Mouse (Mus musculus) C3H10T1/2 (cell line): ENCODE measurements around the gene Dpep3. TPM values are rescaled to one million over a fixed set of nuclear protein-coding genes. Genes with fewer than 3 reads are reported as not detected.

Experiments
- polyA plus RNA-seq, 2 experiments: library from polyadenylated mRNA; unstranded; fragments of >200 nt; fragmentation: generic; extraction: Trizol; gene quantifications; one replicate each; pipeline ENCODE4 v1.2.1; 2012; ENCODE audit warnings: missing spikeins in 2 of 2

Dpep3 gene
- not detected for polyA plus RNA-seq

DNA sequence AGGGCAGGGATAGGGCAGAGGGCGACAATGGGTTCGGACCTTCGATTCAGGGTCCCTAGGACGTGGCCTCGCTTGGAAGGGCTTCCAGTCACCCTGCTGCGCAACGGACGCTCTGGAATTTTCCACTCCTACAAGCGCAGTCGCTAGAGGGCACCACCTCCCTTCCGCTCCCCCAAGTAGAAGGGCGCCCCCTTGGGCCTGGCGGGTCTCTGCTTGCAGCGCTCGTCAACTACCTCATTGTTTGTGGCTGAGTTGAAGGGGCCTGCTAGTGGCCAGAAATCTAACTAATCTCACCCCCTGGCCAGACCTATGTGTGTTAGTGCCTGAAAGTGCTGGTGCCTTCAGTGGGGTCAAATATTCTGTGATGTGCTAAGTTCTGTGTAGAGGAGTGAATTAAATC, at the start of gene Dpep3:
Gene Dpep3 (minus strand): TSS at position 105 of the 400 bp plus-strand sequence.

DNA sequence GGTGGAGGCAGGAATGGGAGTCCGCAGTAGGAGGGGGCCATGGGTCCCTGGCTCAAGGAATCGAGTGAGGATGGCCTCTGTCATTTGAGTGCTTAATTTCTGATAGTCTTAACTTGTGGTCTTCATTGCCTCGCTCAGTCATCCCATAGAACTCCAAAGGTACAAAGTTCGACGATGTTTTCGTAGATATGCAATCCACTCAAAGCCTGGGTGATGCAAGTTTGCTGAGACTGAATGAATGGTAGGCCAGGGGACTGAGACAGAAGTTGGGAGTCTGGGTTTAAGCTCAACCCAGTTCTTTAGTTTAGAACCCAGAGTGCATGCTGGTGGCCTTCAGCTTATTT, 32.4 kb upstream of the Dpep3 start, which contains the start of gene Ddx28:
Gene Ddx28 (minus strand): TSS at position 240 of the 344 bp plus-strand sequence.

DNA sequence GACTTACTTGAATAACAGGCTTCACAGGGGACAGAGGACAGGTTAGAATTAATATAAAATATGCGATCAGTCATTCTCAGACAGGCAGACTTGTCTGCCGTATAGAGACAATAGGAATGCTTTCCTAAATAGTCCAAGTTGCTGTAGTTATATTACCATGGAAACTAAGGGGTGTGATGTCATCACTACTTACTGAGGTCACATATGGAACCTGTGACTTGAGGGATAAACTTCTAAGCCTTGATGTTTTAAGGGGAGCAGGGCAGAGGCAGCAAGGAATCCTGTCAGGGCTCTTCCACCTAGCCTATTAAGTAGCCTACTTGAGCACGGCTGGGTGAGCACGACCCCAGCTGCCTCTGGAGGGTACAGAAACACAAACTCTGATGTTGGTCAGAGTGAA, 26.6 kb upstream of the Dpep3 start, which contains the start of gene Dpep2nb:
Gene Dpep2nb (minus strand): TSS at position 101 of the 400 bp plus-strand sequence.

DNA sequence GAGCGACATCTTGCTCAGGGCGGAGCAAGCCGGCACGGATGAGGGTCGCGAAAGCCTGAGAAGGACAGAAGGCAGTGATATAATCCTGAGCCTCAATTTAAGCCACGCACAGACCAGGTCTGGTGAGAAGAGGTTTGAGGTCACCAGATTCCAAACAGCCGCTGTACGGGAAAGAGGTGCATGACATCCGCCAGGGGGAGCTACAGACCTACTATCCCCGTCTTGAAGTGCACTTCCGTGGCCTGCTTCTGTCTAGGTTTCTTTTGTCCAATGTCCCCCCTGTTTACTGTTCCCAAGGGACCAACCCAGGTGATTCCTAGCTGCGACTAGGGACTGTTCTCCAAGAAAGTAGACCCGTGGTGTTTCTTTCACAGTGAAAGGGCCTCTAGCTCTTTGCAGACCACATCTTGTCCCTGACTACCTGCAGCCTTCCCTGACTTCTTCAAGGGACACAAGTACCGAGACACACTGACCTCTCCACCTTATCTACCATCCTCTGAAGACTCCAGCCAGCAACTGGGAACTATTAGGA, 11.7 kb upstream of the Dpep3 start, which contains the start of gene Dus2:
Gene Dus2 (plus strand): TSS at position 482 of the 532 bp plus-strand sequence.

DNA sequence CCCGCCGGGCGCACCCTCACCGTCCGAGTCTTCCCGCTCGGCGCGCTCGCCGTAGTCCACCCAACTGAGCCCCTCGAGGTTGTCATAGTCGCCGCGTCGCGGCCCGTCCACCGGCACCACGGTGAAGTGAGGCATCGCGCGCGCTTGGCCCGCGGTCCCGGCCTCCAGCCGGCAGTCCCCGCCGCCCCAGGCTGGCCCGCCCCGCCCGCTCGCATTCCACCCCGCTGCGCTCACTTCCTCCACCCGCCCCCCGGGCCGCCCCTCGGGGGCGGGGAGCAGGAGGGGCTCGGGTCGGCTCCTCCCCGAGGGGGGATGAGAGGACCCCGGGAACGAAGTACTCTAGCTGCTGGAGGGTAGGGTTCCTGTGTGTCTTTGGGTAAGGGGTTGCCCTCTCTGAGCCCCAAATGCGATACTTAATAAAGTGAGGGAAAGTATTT, 13.3 kb downstream of the Dpep3 start, which contains the start of gene Slc12a4:
Gene Slc12a4 (minus strand): TSS at position 193 of the 437 bp plus-strand sequence.

DNA sequence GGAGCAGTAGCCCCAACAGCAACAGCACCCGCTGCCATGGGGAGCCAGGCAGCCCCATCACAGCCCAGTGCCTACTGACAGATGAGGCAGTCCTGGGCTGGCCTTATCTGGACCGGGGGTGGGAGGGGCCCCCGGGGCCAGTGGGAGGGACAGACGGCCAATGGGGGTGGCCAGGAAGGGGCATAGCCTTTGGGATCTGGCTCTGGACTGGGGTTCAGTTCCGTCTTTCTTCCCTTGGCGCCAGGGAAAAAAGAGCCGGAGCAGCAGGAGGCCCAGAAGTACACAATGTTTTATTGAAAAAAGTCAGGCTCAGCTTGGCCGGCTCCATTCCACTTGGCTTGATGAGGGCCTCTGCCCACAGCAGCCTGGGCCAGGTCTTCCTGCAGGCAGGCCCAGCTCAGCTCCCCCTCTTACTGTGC, 35.9 kb downstream of the Dpep3 start, which contains the start of gene Lcat:
Gene Lcat (minus strand): TSS at position 62 of the 419 bp plus-strand sequence.

DNA sequence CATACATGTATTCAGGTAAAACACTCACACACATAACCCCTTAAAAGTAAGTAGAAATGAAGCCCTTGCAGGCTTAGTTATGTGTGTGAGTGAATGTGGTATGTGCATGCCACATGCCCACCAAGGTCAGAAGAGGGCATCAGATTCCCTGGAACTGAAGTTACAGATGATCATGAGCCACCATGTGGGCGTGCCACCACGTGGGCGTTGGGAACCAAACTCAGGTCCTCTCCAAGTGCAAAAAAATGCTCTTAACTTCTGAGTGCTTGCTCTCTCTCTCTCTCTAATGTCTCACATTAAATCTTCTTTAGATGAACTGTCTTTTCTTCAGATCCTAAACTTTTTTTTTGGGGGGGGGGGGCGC, 40.9 kb downstream of the Dpep3 start, which contains the start of gene Psmb10:
Gene Psmb10 (minus strand): TSS at position 139 of the 364 bp plus-strand sequence.

DNA sequence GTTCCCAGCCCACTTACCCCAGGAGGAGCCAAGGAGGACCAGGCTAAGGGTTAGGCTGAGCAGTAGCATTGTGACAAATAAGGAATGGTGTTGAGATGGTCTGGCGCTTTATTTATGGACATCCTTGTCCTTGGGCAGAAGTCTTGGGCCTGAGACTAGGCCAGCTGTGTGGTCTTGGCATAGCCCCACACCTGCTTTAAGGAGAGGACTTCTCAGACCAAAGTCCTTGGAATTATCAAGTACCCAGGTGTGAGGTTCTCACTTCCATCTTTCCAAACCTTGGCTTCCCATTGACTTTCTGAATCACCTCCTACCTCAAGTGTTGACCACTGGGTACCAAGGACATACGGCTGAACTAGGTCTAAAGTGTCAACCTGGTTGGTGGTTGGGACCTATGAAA, 45.5 kb downstream of the Dpep3 start, which contains the start of gene Ctrl:
Gene Ctrl (minus strand): TSS at position 101 of the 400 bp plus-strand sequence.

Other genes with a start within 250 kb of the Dpep3 start
- gene Gfod2, start 220.8 kb downstream of the Dpep3 start, polyA plus RNA-seq: 10 to 100 TPM in 1 of 2 experiments, 1 to 10 TPM in 1; 4.3 to 12.5 TPM
- gene Ranbp10, start 152.1 kb downstream of the Dpep3 start, polyA plus RNA-seq: 10 to 100 TPM in 1 of 2 experiments, 1 to 10 TPM in 1; 2.2 to 14.2 TPM
- gene Tsnaxip1, start 151.7 kb downstream of the Dpep3 start, polyA plus RNA-seq: under 1 TPM; 0.05 to 0.11 TPM
- gene Cenpt, start 126.2 kb downstream of the Dpep3 start, polyA plus RNA-seq: 10 to 100 TPM; 26.0 to 44.2 TPM
- 10 to 100 TPM; 23.9 to 66.2 TPM for gene Thap11, start 124.3 kb downstream of the Dpep3 start, polyA plus RNA-seq
- 100 to 1,000 TPM; 122 to 135 TPM for gene Nutf2, start 118.8 kb downstream of the Dpep3 start, polyA plus RNA-seq
- gene Edc4, start 98.5 kb downstream of the Dpep3 start, polyA plus RNA-seq: 10 to 100 TPM; 11.4 to 33.4 TPM
- gene Nrn1l, start 85.9 kb downstream of the Dpep3 start, polyA plus RNA-seq: 1 to 10 TPM in 1 of 2 experiments, under 1 TPM in 1; 0.33 to 1.8 TPM
- gene Pskh1, start 79.0 kb downstream of the Dpep3 start, polyA plus RNA-seq: 10 to 100 TPM in 1 of 2 experiments, 1 to 10 TPM in 1; 6.3 to 24.8 TPM
- 1 to 10 TPM in 1 of 2 experiments, under 1 TPM in 1; 0.04 to 1.2 TPM for gene Ctrl, start 45.6 kb downstream of the Dpep3 start, polyA plus RNA-seq
- gene Psmb10, start 41.0 kb downstream of the Dpep3 start, polyA plus RNA-seq: 100 to 1,000 TPM in 1 of 2 experiments, 10 to 100 TPM in 1; 93.2 to 114 TPM
- 1 to 10 TPM in 1 of 2 experiments, under 1 TPM in 1; 0.43 to 4.4 TPM for gene Lcat, start 36.0 kb downstream of the Dpep3 start, polyA plus RNA-seq
- 10 to 100 TPM; 18.7 to 66.1 TPM for gene Slc12a4, start 13.3 kb downstream of the Dpep3 start, polyA plus RNA-seq
- gene Dus2, start 11.9 kb upstream of the Dpep3 start, polyA plus RNA-seq: 10 to 100 TPM in 1 of 2 experiments, 1 to 10 TPM in 1; 7.9 to 13.1 TPM
- gene Dpep2nb, start 26.5 kb upstream of the Dpep3 start, polyA plus RNA-seq: under 1 TPM; 0.05 to 0.28 TPM
- gene Ddx28, start 32.5 kb upstream of the Dpep3 start, polyA plus RNA-seq: 10 to 100 TPM; 10.6 to 13.9 TPM
- gene Nfatc3, start 79.4 kb upstream of the Dpep3 start, polyA plus RNA-seq: 1 to 10 TPM in 1 of 2 experiments, under 1 TPM in 1; 0.91 to 9.6 TPM
- under 1 TPM; 0.14 to 0.19 TPM for gene Esrp2, start 157.5 kb upstream of the Dpep3 start, polyA plus RNA-seq
- 10 to 100 TPM in 1 of 2 experiments, 1 to 10 TPM in 1; 8.0 to 20.9 TPM for gene Pla2g15, start 171.0 kb upstream of the Dpep3 start, polyA plus RNA-seq
- gene Slc7a6, start 189.4 kb upstream of the Dpep3 start, polyA plus RNA-seq: 10 to 100 TPM in 1 of 2 experiments, 1 to 10 TPM in 1; 3.5 to 10.8 TPM
- gene Slc7a6os, start 231.5 kb upstream of the Dpep3 start, polyA plus RNA-seq: 10 to 100 TPM in 1 of 2 experiments, 1 to 10 TPM in 1; 7.1 to 30.0 TPM
- gene Prmt7, start 231.5 kb upstream of the Dpep3 start, polyA plus RNA-seq: 10 to 100 TPM; 22.0 to 39.1 TPM